Mouse (Mus musculus): Measurements from ENCODE around the gene Dmtf1. TPM values are rescaled to one million over a fixed set of nuclear protein-coding genes. Genes with fewer than 3 reads are reported as not detected.

Gene Dmtf1
- polyA plus RNA-seq, 1 experiment from 2014 or later = 64.8 TPM

GRCm38 (mm10) chr5:9103958-9104357, 57.6 kb downstream of the Dmtf1 start:
- WGBS = 90% methylated on average over 8 of the region's 8 CpGs
- ATAC-seq (ENCODE audit: low FRiP score, low read depth) = no peak

GRCm38 (mm10) chr5:9102696-9103095, 58.9 kb downstream of the Dmtf1 start:
- H3K4me1 ChIP-seq = peaks cover 13% of the 10 kb centered on the region
- ATAC-seq (ENCODE audit: low FRiP score, low read depth) = no peak
- no peaks in the 10 kb centered on the region for H3K36me3 ChIP-seq
- H3K27me3 ChIP-seq = peaks cover 19% of the 10 kb centered on the region
- no peak overlapping the region for H3K4me2 ChIP-seq (replicated peaks)
- no peak overlapping the region for H3K9ac ChIP-seq
- H3K9me3 ChIP-seq = no peaks in the 10 kb centered on the region
- no peak overlapping the region for H3K27ac ChIP-seq
- no peak overlapping the region for H3K4me3 ChIP-seq
- 85% methylated on average over 2 of the region's 2 CpGs for WGBS

More at GRCm38 (mm10) chr5:9103958-9104357, 57.6 kb downstream of the Dmtf1 start:
- H3K4me3 ChIP-seq = no peak overlapping the region
- H3K4me2 ChIP-seq (replicated peaks) = no peak overlapping the region
- no peak overlapping the region for H3K9ac ChIP-seq
- no peak overlapping the region for H3K27ac ChIP-seq
- peaks cover 13% of the 10 kb centered on the region for H3K4me1 ChIP-seq
- peaks cover 16% of the 10 kb centered on the region for H3K27me3 ChIP-seq
- no peaks in the 10 kb centered on the region for H3K9me3 ChIP-seq
- no peaks in the 10 kb centered on the region for H3K36me3 ChIP-seq

- Histone ChIP-seq H3K27me3 (peaks cover 19% of the 10 kb centered on the region), H3K36me3 (no peaks in the 10 kb centered on the region), H3K4me2 (replicated peaks) (peak overlapping the region; percentile 88), H3K4me3 (peak overlapping the region; percentile 87), H3K27ac (no peak overlapping the region), H3K4me1 (peaks cover 13% of the 10 kb centered on the region), H3K9ac (peak overlapping the region; percentile 86), H3K9me3 (peaks cover 5% of the 10 kb centered on the region)
- ATAC-seq (ENCODE audit: low FRiP score, low read depth) = peak; percentile 69
- under 1% methylated on average over 67 of the region's 83 CpGs for WGBS
These were observed 60.5 kb downstream of the Dmtf1 start for GRCm38 (mm10) chr5:9100849-9101801.

- Histone ChIP-seq H3K9ac (peak within 1 kb of the TSS; percentile 86), H3K4me3 (peak within 1 kb of the TSS; percentile 87), H3K27me3 (peaks cover 19% of the 10 kb centered on the region), H3K4me1 (peaks cover 13% of the 10 kb centered on the region), H3K4me2 (replicated peaks) (peak within 1 kb of the TSS; percentile 88), H3K27ac (no peak within 1 kb of the TSS), H3K36me3 (no peaks in the 10 kb centered on the region), H3K9me3 (peaks cover 7% of the 10 kb centered on the region)
- peak; percentile 93 for ATAC-seq (ENCODE audit: low FRiP score, low read depth)
- WGBS = under 1% methylated on average over 51 of the region's 59 CpGs
These were observed 61.2 kb downstream of the Dmtf1 start, which contains the start of gene Tmem243 for GRCm38 (mm10) chr5:9100207-9100848. Tmem243 (plus strand) TSS chr5:9100668.

- 0 out of 2 replicates have a peak, but pooled peaks cover 3% of the 10 kb centered on the region for H3K4me1 ChIP-seq
- H3K27me3 ChIP-seq = no peaks in the 10 kb centered on the region
- no peak for ATAC-seq (ENCODE audit: low FRiP score, low read depth)
- no peak overlapping the region for H3K9ac ChIP-seq
- H3K4me3 ChIP-seq = no peak overlapping the region
- no peak overlapping the region for H3K27ac ChIP-seq
- 82% methylated on average over 4 of the region's 4 CpGs for whole genome bisulfite sequencing
- H3K9me3 ChIP-seq = peaks cover 7% of the 10 kb centered on the region
- no peaks in the 10 kb centered on the region for H3K36me3 ChIP-seq
- no peak overlapping the region for H3K4me2 ChIP-seq (replicated peaks)
These were observed 68.1 kb downstream of the Dmtf1 start for GRCm38 (mm10) chr5:9093490-9093889.

GRCm38 (mm10) chr5:9092716-9093115, 68.9 kb downstream of the Dmtf1 start:
- Histone ChIP-seq H3K4me1 (0 out of 2 replicates have a peak, but pooled peaks cover 3% of the 10 kb centered on the region), H3K36me3 (no peaks in the 10 kb centered on the region), H3K9ac (no peak overlapping the region), H3K4me3 (no peak overlapping the region), H3K9me3 (peaks cover 7% of the 10 kb centered on the region), H3K27me3 (no peaks in the 10 kb centered on the region), H3K27ac (no peak overlapping the region), H3K4me2 (replicated peaks) (no peak overlapping the region)
- 91% methylated on average over 1 of the region's 1 CpGs for WGBS
- no peak for ATAC-seq (ENCODE audit: low FRiP score, low read depth)

GRCm38 (mm10) chr5:9090493-9091106, 71.0 kb downstream of the Dmtf1 start:
- no peaks in the 10 kb centered on the region for H3K27me3 ChIP-seq
- WGBS = 77% methylated on average over 6 of the region's 6 CpGs
- no peak overlapping the region for H3K9ac ChIP-seq
- H3K36me3 ChIP-seq = no peaks in the 10 kb centered on the region
- 0 out of 2 replicates have a peak, but pooled peaks cover 3% of the 10 kb centered on the region for H3K4me1 ChIP-seq
- no peak overlapping the region for H3K4me3 ChIP-seq
- H3K4me2 ChIP-seq (replicated peaks) = no peak overlapping the region
- H3K27ac ChIP-seq = no peak overlapping the region
- ATAC-seq (ENCODE audit: low FRiP score, low read depth) = no peak
- H3K9me3 ChIP-seq = no peaks in the 10 kb centered on the region

- H3K9ac ChIP-seq = no peak overlapping the region
- WGBS = 82% methylated on average over 3 of the region's 3 CpGs
- H3K27me3 ChIP-seq = no peaks in the 10 kb centered on the region
- H3K4me3 ChIP-seq = no peak overlapping the region
- no peaks in the 10 kb centered on the region for H3K9me3 ChIP-seq
- no peak for ATAC-seq (ENCODE audit: low FRiP score, low read depth)
- H3K4me1 ChIP-seq = 0 out of 2 replicates have a peak, but pooled peaks cover 3% of the 10 kb centered on the region
- H3K36me3 ChIP-seq = no peaks in the 10 kb centered on the region
- H3K27ac ChIP-seq = no peak overlapping the region
- no peak overlapping the region for H3K4me2 ChIP-seq (replicated peaks)
These were observed 74.5 kb downstream of the Dmtf1 start for GRCm38 (mm10) chr5:9086924-9087719.

GRCm38 (mm10) chr5:9079773-9080501, 81.6 kb downstream of the Dmtf1 start:
- ATAC-seq (ENCODE audit: low FRiP score, low read depth) = no peak
- H3K4me2 ChIP-seq (replicated peaks) = no peak overlapping the region

GRCm38 (mm10) chr5:9073177-9073854, 88.3 kb downstream of the Dmtf1 start:
- no peak overlapping the region for H3K9ac ChIP-seq

More at GRCm38 (mm10) chr5:9079773-9080501, 81.6 kb downstream of the Dmtf1 start:
- no peaks in the 10 kb centered on the region for H3K27me3 ChIP-seq
- no peak overlapping the region for H3K27ac ChIP-seq
- no peaks in the 10 kb centered on the region for H3K36me3 ChIP-seq
- H3K9me3 ChIP-seq = no peaks in the 10 kb centered on the region
- no peak overlapping the region for H3K9ac ChIP-seq
- H3K4me1 ChIP-seq = no peaks in the 10 kb centered on the region
- no peak overlapping the region for H3K4me3 ChIP-seq

More at GRCm38 (mm10) chr5:9073177-9073854, 88.3 kb downstream of the Dmtf1 start:
- 63% methylated on average over 5 of the region's 5 CpGs for WGBS
- Histone ChIP-seq H3K4me3 (no peak overlapping the region), H3K9me3 (no peaks in the 10 kb centered on the region), H3K4me1 (no peaks in the 10 kb centered on the region), H3K27me3 (no peaks in the 10 kb centered on the region), H3K27ac (no peak overlapping the region), H3K36me3 (no peaks in the 10 kb centered on the region), H3K4me2 (replicated peaks) (no peak overlapping the region)
- no peak for ATAC-seq (ENCODE audit: low FRiP score, low read depth)

All from limb, embryonic 13.5 days (tissue).